Mouse (Mus musculus): Measurements from ENCODE around the gene Glyr1.

DNA sequence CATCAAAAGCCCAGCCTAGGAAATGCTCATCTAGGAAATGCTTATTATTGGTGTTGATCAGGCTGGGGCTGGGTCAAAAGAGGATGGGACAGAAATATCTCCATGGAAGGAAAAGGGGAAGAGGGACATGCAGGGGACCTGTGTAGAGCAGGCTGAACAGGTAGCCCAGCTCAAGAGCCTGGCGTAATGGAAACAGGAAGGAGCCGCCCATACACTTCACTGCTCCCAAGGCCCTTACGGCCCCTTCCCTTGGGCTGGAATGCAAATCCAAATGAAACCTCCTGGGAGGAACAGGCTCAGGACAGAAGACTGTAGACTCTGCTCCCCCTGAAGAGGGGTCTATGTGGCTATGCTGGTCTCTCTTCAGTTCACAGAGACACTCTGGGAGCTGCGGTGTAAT lies 35.1 kb downstream of the Glyr1 start:
- TF ChIP-seq USF1 (IDR thresholded peaks at IDR 0.05; ENCODE audit: low read depth), result no peak
- no peak for TF ChIP-seq CTCF (IDR thresholded peaks at IDR 0.05; ENCODE audit: control insufficient read depth, insufficient read depth, insufficient read length)
- TF ChIP-seq MAX (IDR thresholded peaks at IDR 0.05), result no peak
- TF ChIP-seq CEBPB (IDR thresholded peaks at IDR 0.05; ENCODE audit: low read depth), result no peak
- TF ChIP-seq MYOD1 (IDR thresholded peaks at IDR 0.05; ENCODE audit: control insufficient read depth, insufficient read length, low read depth), result no peak
